Mouse (Mus musculus): ENCODE data around the gene Cltc. TPM values are rescaled to one million over a fixed set of nuclear protein-coding genes. Genes with fewer than 3 reads are reported as not detected.

Cltc gene
- polyA plus RNA-seq, 1 experiment from 2014 or later, result 124 TPM

- no peak overlapping the region for H3K4me3 ChIP-seq (ENCODE audit: low read length)
- WGBS, result 91% methylated on average over 3 of the region's 3 CpGs
- no peak for ATAC-seq
- H3K4me2 ChIP-seq (ENCODE audit: low read depth, low read length), result no peak overlapping the region
- no peaks in the 10 kb centered on the region for H3K27me3 ChIP-seq (replicated peaks; ENCODE audit: control insufficient read depth, insufficient read depth, low read length)
- no peaks in the 10 kb centered on the region for H3K4me1 ChIP-seq (ENCODE audit: control insufficient read depth, insufficient read depth, low read length)
- H3K9ac ChIP-seq (ENCODE audit: low read depth, low read length), result no peak overlapping the region
- no peak overlapping the region for H3K27ac ChIP-seq (ENCODE audit: low read length)
- no peaks in the 10 kb centered on the region for H3K9me3 ChIP-seq (ENCODE audit: control insufficient read depth, low read length)
- no peaks in the 10 kb centered on the region for H3K36me3 ChIP-seq (ENCODE audit: control insufficient read depth, insufficient read depth, low read length)
These were observed 110.4 kb downstream of the Cltc start for GRCm38 (mm10) chr11:86646885-86647459.

DNA sequence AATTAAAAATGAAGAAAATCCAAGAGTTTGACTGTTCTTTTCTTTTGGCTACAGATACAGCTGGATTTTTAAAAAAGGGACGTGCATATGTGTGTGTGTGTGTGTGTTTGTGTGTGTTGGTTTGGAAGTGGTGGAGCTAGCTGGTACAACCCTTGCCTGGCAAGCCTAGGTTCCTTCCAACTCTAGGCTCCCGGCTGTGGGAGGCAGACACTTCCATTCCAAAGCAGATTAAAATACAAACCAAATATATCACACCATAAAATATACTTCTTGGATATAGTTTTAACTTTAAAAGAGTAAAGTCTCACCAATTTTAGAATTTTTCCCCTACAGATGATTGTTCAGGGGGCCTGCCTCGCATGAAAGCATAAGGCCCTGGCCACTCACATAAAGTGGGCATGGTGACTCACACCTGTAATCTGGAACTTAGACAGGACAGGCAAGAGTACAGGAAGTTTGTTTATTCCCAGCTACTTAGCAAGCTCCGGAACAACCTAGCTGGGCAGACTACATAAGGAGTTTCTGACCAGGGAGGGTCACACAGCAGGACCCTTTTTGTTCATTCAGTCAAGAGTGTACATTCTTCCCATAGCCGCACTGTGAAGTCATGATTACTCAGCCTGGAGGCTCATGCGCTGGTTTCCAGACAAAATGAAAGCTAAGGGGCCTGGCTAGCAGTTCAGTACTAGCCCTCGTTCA, 111.1 kb downstream of the Cltc start:
- no peaks in the 10 kb centered on the region for H3K9me3 ChIP-seq (ENCODE audit: control insufficient read depth, low read length)
- H3K36me3 ChIP-seq (ENCODE audit: control insufficient read depth, insufficient read depth, low read length), result no peaks in the 10 kb centered on the region
- 0 out of 2 replicates have a peak, but pooled peaks cover 2% of the 10 kb centered on the region for H3K4me1 ChIP-seq (ENCODE audit: control insufficient read depth, insufficient read depth, low read length)
- H3K27ac ChIP-seq (ENCODE audit: low read length), result 0 out of 2 replicates have a peak overlapping the region, but pooled peaks have one; percentile 21
- H3K27me3 ChIP-seq (replicated peaks; ENCODE audit: control insufficient read depth, insufficient read depth, low read length), result no peaks in the 10 kb centered on the region
- no peak overlapping the region for H3K4me2 ChIP-seq (ENCODE audit: low read depth, low read length)
- no peak overlapping the region for H3K9ac ChIP-seq (ENCODE audit: low read depth, low read length)
- H3K4me3 ChIP-seq (ENCODE audit: low read length), result no peak overlapping the region
- peak; percentile 26; the same call in 1 of the 2 replicates for ATAC-seq
- WGBS, result 71% methylated on average over 7 of the region's 7 CpGs

DNA sequence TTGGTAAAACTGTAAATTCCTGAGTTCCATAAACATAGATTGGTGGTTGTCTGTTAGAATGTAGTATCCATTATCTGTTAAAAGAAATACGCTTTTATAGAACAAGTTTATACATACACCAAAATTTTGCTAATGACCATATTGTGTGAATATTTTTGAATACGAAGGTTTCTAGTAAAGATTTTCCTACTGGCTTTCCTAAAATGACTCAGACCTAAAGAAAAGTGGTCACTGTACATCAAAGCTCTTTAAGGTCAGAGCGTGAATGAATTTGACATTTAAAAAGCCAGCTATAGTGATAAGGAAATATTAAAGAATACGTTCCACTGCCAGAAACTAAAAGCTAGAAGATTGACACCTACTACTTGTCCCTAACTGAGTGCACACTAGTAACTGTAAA, 112.8 kb downstream of the Cltc start:
- H3K4me3 ChIP-seq (ENCODE audit: low read length), result no peak overlapping the region
- H3K27ac ChIP-seq (ENCODE audit: low read length), result no peak overlapping the region
- no peak overlapping the region for H3K9ac ChIP-seq (ENCODE audit: low read depth, low read length)
- no peaks in the 10 kb centered on the region for H3K9me3 ChIP-seq (ENCODE audit: control insufficient read depth, low read length)
- H3K4me1 ChIP-seq (ENCODE audit: control insufficient read depth, insufficient read depth, low read length), result 0 out of 2 replicates have a peak, but pooled peaks cover 2% of the 10 kb centered on the region
- H3K27me3 ChIP-seq (replicated peaks; ENCODE audit: control insufficient read depth, insufficient read depth, low read length), result no peaks in the 10 kb centered on the region
- WGBS, result 96% methylated on average over 4 of the region's 4 CpGs
- no peak overlapping the region for H3K4me2 ChIP-seq (ENCODE audit: low read depth, low read length)
- no peak for ATAC-seq
- no peaks in the 10 kb centered on the region for H3K36me3 ChIP-seq (ENCODE audit: control insufficient read depth, insufficient read depth, low read length)

Other genes starting within 250 kb of the Cltc start
- 45.2 and 56.8 TPM in 2 replicates for gene Rps6kb1, start 212.8 kb downstream of the Cltc start, polyA plus RNA-seq (2015; fragmentation: Nextera tagmentation; extraction: Ambion mirVana)
- gene Tubd1, start 212.6 kb downstream of the Cltc start, polyA plus RNA-seq (2015; fragmentation: Nextera tagmentation; extraction: Ambion mirVana), result 9.3 and 11.4 TPM in 2 replicates
- 220 and 272 TPM in 2 replicates for gene Vmp1, start 73.7 kb downstream of the Cltc start, polyA plus RNA-seq (2015; fragmentation: Nextera tagmentation; extraction: Ambion mirVana)
- gene Ptrh2, start 73.6 kb downstream of the Cltc start, polyA plus RNA-seq (2015; fragmentation: Nextera tagmentation; extraction: Ambion mirVana), result 27.0 and 28.2 TPM in 2 replicates
- 12.8 and 13.2 TPM in 2 replicates for gene Dhx40, start 50.2 kb upstream of the Cltc start, polyA plus RNA-seq (2015; fragmentation: Nextera tagmentation; extraction: Ambion mirVana)
- 7.5 and 8.6 TPM in 2 replicates for gene Ypel2, start 236.1 kb upstream of the Cltc start, polyA plus RNA-seq (2015; fragmentation: Nextera tagmentation; extraction: Ambion mirVana)